Comparison of ENCODE assay signal across 8 mouse cellular contexts in genomic region chr2:71453161-71453916, GRCm38 (mm10). TPM values are rescaled to one million over a fixed set of nuclear protein-coding genes. Genes with fewer than 3 reads are reported as not detected.
DNase-seq lines count a peak whose midpoint lies in the region; ATAC-seq lines count a peak whose summit lies in the region.

Metap1d (plus strand) TSS chr2:71453276.

- no peaks in the 10 kb centered on the region for H3K27me3 ChIP-seq in hindbrain, embryonic 15.5 days

- DNase-seq in T-cell, adult 2 months (ENCODE audit: low spot score), result peak; percentile 92
- DNase-seq in cerebellum, postnatal 36 days, result peak; percentile 95 to 97
- DNase-seq in frontal cortex, postnatal 36 days (ENCODE audit: low spot score in 2 of 2), result peak; percentile 93 to 96
- DNase-seq in left cerebral cortex, adult 11 months (ENCODE audit: low spot score), result peak; percentile 92
- peak; percentile 94 to 95 for DNase-seq in lung, postnatal 4 days
- peak; percentile 93 for DNase-seq in retina, postnatal 7 days (ENCODE audit: low read depth, low spot score)
- DNase-seq in urinary bladder, adult 2 months (ENCODE audit: low spot score), result peak; percentile 83

- WGBS in hindbrain, embryonic 15.5 days, result under 1% methylated on average over 61 of the region's 61 CpGs

- no peaks in the 10 kb centered on the region for H3K36me3 ChIP-seq in hindbrain, embryonic 15.5 days

- H3K4me2 ChIP-seq in hindbrain, embryonic 15.5 days, result peak within 1 kb of the TSS; percentile 77

- H3K9ac ChIP-seq in hindbrain, embryonic 15.5 days, result peak within 1 kb of the TSS; percentile 35

- H3K9me3 ChIP-seq in hindbrain, embryonic 15.5 days, result no peaks in the 10 kb centered on the region

- 0 out of 2 replicates have a peak, but pooled peaks cover 4% of the 10 kb centered on the region for H3K4me1 ChIP-seq in hindbrain, embryonic 15.5 days (replicated peaks)

- ATAC-seq in hindbrain, embryonic 15.5 days (ENCODE audit: low FRiP score, low read depth), result peak; percentile 98

- H3K27ac ChIP-seq in hindbrain, embryonic 15.5 days (replicated peaks), result peak within 1 kb of the TSS; percentile 58

- peak within 1 kb of the TSS; percentile 52 for H3K4me3 ChIP-seq in hindbrain, embryonic 15.5 days

RNA-seq across cellular contexts. Expression of gene Metap1d, which starts in this region (rescaled TPM):
- 29.0 and 31.3 TPM in 2 replicates for polyA plus RNA-seq in hindbrain, embryonic 15.5 days (2015; fragmentation: Nextera tagmentation; extraction: Ambion mirVana)
- 45.5 and 69.1 TPM in 2 replicates for polyA plus RNA-seq in urinary bladder, adult 2 months (2012; rRNA removed)

Comparison
In these comparisons a context has a peak if more than half of its experiments do, and no peak if none do; other contexts are left out.
1. Peak in every context shown above with its lines: DNase-seq, ATAC-seq, H3K4me3 ChIP-seq and H3K27ac ChIP-seq.